Mouse (Mus musculus): ENCODE results near the gene Coq8a. TPM values are rescaled to one million over a fixed set of nuclear protein-coding genes. Genes with fewer than 3 reads are reported as not detected.

Coq8a gene
- polyA plus RNA-seq, 1 experiment: 39.5 TPM

DNA sequence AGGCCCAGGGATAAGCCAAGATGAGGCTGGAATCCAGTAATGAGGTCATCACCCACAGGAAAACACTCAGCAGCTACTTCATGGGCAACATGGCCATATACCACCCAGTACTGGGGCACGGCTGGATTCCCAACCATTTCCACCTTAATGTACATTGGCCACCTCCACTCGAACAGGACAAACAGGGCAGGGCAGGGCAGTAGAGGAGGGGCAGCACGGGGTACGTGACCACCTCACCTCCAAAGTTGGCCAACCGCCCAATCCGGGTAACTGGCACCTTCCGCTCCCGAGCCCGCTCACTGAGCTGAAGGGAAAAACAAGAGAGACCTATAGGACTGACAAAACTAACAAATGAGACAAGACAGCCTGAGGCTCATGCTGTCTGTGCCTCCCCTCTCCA, 21.1 kb downstream of the Coq8a start:
- no peak for DNase-seq (ENCODE audit: extremely low spot score in 1 of 2, low spot score in 1 of 2)

- no peak for DNase-seq (ENCODE audit: extremely low spot score in 1 of 2, low spot score in 1 of 2)
Observed at GRCm38 (mm10) chr1:180176784-180177183, 22.6 kb downstream of the Coq8a start.

DNA sequence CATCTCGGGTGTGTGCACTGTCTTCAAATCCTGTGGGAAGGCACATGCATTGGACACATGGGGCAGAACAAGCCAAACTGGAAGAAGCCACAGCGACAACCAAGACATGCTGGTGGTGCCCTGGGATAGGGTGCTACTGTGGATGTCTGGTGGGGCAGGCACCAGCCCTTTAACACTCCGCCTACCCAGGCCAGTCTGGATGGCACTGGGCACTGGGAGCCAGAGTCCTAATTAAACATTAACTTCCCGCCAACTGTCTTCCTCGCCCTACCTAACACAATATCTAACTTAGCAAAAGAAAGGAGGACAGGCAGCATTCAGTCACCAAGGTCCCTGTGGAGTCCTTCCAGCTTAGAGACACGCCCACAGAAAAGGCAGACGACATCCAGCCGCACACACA, 23.8 kb downstream of the Coq8a start:
- DNase-seq (ENCODE audit: extremely low spot score in 1 of 2, low spot score in 1 of 2): no peak

DNA sequence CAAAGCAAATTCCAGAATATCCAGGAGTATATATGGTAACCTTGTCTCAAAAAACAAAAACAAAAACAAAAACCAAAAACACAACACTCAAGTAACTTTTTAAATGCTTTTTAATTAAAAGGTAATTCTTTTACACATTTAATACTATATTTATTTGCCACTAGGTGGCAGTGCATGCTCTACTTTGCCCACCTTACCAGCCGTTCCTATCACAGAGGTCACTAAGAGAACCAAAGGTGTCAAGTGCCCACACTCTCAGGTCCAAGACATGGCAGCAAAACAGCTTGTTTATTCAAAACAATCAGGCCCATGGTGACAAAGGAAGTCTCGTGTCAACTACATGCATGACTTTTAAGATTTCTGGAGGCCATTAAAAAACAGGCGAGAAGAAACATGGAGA, 24.2 kb downstream of the Coq8a start:
- DNase-seq (ENCODE audit: extremely low spot score in 1 of 2, low spot score in 1 of 2): peak in 1 of 2 experiments; percentile 37

GRCm38 (mm10) chr1:180174718-180175117, 24.7 kb downstream of the Coq8a start:
- no peak for DNase-seq (ENCODE audit: extremely low spot score in 1 of 2, low spot score in 1 of 2)

DNA sequence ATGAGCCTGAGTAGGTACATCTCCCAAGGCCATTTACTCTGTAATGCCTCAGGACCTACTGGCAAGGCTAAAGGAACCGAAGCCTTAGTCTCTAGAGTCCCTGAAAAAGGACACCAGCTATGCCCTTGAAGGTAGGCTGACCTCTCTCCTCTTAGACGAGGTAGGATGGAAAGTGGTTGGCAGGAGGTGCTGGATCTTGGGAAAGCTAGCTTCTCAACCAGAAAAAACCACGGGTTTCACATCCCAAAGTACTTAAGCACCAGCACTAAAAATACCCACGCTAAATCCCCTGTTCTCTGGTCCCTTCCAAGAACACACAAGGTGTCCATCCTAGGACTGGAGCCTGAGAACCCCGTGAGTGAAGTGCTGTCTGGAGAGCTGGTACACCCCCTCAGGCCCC, 26.4 kb downstream of the Coq8a start:
- no peak for DNase-seq (ENCODE audit: extremely low spot score in 1 of 2, low spot score in 1 of 2)

DNA sequence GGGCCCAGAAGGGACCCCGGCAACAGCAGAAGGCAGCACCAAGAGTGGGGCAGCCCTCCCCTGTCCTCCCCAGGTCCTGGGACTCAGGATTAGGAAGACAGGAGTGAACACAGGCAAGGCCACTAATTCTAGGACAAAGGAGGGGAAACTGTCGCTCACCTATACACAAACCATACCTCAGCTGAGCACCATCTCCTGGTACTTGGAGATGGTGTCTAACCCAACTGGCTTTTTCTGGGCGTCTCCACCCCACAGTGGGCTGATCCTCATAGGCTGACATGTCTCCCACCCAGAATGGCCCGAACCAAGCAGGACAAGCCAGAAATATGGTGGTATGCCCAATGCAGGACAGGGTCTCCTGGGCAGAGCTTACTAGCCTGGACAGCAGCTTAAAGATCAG, 26.8 kb downstream of the Coq8a start:
- no peak for DNase-seq (ENCODE audit: extremely low spot score in 1 of 2, low spot score in 1 of 2)

DNA sequence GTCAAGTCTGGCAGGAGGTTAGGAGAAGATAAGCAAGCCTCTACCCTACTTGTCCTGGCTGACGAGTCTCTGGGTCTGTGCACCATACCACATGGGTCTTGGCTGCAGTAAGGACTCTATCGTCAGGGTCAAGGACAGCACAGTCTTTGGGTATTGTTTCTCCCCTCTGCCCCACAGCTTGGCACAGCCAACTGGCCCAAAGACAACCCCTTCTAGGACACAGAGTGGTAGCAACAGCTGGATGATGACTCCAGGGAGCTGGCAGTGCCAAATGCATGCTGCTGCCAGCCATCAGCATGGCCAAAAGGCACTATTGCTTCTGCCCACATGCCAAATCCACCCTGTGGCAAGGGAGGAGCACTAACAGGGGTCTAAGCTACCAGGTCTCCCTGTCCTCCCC, 27.5 kb downstream of the Coq8a start:
- DNase-seq (ENCODE audit: extremely low spot score in 1 of 2, low spot score in 1 of 2): no peak

GRCm38 (mm10) chr1:180170071-180170470, 29.3 kb downstream of the Coq8a start:
- DNase-seq (ENCODE audit: extremely low spot score in 1 of 2, low spot score in 1 of 2): no peak

DNA sequence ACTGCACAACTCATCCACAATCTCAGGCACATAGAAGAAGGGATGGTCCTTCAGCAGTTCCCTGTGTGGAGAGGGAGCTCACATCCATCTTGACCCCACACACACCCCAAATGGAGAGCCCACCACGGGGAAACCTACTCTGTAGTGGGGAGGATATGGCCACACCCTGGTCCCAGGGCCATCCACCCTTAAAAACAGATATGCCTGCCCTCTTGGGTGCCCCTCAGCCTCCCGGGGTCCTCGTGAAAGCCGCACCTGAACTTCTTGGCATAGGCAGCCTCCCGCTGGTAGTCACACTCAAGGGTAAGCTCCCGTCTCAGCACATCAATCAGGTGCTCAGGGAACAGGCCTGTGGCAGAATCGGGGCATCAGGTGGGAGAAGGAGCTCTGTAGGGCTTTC, 30.2 kb downstream of the Coq8a start:
- no peak for DNase-seq (ENCODE audit: extremely low spot score in 1 of 2, low spot score in 1 of 2)

DNA sequence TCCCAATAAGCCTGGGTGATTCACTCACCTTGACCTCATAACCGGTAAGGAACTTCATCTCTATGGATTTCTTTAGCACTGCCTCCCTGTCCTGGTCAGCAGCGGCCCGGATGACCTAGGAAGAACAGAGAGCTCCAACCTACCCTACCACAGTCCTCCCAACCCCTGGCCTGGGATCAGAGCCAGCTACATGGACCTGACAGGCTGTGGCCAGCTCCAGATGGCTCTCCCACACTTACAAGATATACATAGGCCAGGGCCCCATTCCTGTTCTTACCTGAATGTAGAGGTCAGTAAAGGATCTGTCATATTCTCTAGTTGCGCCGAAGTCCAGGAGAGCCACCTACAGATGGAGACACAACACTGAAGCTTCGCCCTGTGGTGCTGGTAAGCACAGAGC, 31.1 kb downstream of the Coq8a start:
- DNase-seq (ENCODE audit: extremely low spot score in 1 of 2, low spot score in 1 of 2): no peak

DNA sequence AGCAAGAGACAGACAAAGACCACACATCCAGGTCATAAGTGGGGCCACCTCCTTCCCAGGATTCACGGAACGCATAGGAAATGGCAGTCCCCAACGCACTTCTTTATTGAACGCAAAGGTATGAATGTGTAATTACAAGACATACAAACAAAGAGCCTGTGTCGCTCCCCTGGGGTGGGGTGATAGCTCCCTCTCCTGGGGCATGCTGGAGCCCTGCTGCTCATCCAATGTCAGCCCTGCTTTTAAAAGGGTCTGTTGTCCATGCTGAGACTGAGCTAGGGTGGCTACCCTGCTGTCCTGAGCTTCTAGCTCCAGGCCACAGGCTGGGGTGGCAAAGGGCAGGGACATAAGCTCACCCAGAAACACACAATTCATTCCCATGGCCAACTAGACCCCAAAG, 32.9 kb downstream of the Coq8a start:
- no peak for DNase-seq (ENCODE audit: extremely low spot score in 1 of 2, low spot score in 1 of 2)

DNA sequence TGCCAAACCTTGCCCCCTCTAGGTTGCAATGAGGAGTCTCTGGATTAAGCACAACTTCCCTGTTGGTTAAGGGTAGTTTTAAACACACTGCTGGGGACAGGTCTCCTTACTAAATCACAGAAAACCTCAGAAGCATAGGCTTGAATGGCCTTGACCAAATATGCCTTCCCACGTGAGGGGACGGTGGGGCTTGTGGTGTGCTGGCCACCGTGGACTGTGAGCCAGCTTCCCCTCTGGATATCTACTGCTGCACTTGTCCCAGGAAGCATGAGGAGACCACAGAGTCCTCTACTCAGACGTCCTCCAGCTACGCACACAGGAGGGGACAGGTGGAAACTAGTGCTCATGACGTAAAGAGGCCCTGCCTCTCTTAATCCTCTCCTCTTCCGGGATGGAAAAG, 36.4 kb downstream of the Coq8a start:
- no peak for DNase-seq (ENCODE audit: extremely low spot score in 1 of 2, low spot score in 1 of 2)

DNA sequence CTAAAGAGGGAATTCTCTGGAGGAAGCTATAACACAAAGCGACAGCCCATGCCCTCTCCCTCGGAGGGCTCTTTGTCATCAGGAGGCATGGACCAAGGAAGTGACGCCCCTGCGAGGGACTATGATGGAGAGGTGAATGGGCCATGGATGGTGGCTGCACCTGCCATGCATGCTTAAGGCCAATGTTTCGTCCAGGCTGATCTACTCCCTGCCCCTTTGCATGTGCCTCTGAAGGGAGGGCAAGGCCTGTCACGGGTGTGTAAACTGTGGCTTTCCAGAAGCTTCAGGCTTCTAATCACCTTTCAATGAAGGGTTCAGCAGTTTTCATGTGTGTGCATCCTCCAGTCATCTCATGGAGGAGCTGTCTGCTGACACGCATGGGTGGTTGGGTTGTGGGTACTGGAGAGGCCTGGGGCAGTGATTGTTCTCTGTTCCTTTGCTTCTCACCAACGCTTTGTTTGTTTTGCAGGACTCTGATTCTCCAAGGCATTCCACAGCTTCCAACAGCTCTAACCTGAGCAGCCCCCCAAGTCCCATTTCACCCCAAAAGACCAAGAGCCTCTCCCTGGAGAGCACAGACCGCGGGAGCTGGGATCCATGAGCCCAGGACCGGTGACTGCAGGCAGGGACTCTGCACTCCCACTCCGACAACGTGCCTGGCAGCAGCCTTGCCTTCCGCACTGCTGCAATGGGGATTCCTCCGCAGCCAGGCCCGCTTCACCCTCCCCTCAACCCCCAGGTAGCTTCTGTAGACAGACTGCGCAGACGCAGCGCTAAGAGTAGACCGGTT, 37.6 kb downstream of the Coq8a start:
- no peak for DNase-seq (ENCODE audit: extremely low spot score in 1 of 2, low spot score in 1 of 2)

- no peak for DNase-seq (ENCODE audit: extremely low spot score in 1 of 2, low spot score in 1 of 2)
Observed at GRCm38 (mm10) chr1:180161160-180161559, 38.2 kb downstream of the Coq8a start.

DNA sequence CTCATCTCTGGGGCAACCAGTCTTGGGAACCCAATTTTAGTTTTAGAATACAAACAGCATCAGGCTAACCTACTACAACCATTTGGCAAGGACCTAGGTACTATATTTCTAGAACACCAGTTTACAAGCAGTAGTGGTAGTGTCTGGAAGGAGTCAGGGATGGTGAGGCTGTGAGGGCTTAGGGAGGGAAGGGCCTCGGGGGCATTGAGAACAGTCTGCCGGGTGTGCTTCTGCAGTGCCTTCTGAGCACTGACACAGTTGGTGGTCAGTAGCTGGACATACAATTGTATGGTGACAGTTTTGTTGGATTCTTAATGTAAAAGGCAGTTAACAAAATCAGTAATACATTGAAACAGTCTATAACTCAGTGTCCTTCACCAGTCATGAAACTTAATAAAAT, 38.9 kb downstream of the Coq8a start:
- no peak for DNase-seq (ENCODE audit: extremely low spot score in 1 of 2, low spot score in 1 of 2)

DNA sequence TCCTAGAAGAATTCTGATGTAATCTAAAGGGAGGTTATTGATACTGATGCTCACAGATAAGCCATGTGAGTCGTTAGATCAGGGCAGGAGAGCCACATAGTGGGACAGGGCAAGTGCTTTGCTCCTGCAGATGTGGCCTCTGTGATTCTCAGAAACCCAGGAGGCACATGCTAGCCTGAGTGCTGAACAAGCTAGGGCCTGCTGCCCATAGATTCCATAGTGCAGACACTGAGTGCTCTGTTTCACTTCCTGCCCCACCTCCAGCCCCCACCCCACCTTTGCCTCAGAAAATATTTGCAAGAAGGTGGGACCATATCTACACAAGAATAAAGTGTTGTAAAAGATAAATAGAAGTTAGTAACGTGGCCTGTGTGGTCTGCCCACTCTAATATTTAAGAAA, 40.8 kb downstream of the Coq8a start:
- DNase-seq (ENCODE audit: extremely low spot score in 1 of 2, low spot score in 1 of 2): no peak

DNA sequence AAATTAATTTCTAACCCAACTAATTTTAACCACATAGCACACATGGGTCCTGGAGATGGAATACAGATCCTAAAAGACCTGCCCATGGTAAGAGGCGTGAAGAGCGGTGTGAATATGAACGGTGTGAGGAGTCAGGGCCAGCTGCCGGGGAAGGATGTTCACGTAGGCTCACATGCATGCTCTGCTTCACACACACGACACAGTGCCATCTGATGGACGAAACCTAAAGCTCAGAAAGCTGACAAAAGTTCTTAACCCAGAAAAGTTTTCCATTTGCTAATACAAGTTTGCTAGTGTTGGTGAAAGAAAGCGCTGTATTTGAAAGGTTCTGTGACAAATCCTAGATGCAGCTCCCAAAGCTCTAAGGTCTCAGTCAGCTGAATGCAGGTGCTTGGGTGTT, 48.2 kb downstream of the Coq8a start:
- DNase-seq (ENCODE audit: extremely low spot score in 1 of 2, low spot score in 1 of 2): no peak

DNA sequence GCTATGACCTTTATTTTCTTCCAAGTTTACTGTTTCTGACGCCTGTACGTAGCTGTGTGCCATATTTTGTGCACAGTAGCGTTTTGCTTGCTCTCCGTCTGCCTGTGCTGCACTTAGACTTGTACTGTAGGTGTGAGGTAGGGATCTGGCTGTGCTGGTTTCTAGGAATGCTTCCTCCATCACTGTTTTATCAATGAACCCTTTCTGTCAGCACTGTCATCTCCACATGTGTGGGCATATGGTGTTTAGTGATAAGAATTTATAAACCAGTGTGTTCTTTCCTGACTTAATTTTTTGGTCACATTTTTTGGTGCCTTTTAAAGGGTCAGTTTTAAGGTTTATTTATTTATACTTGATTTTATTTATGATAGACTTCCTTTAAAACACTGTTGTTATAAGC, 50.8 kb downstream of the Coq8a start:
- DNase-seq (ENCODE audit: extremely low spot score in 1 of 2, low spot score in 1 of 2): no peak

DNA sequence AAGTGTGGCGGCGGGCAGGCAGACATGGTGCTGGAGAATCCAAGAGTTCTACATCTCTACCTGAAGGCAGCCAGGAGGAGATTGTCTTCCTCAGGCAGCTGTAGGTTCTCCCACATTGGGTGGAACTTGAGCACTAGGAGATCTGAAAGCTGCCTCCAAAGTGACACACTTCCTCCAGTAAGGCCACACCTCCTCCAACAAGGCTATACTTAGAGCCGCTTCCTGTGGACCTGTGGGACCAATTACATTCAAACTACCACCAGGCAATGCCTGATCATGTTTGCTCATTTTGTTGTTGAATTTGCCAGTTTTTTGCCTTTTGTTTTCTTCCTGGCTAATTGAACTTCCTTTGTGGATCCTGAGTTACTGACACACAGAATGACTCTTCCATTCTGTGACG, 51.4 kb downstream of the Coq8a start:
- DNase-seq (ENCODE audit: extremely low spot score in 1 of 2, low spot score in 1 of 2): no peak

DNA sequence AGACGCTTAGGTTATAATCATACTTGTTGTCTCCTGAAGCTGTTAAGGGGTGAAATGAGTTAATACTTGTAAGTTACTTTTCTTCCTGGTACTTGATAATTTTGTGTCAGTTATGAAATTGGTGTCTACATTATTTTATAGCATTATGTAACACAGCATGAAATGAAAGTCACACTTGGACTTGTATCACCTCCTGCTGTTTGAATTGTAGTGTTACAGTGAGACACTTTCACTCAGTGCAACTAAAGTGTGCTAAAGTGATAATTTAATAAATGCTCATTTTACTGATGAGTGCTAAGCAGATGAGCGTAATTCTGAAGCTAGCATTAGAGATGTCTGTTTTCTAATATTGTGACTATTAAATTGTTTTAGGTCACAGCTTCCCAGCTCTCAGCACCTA, 58.4 kb downstream of the Coq8a start:
- peak in 1 of 2 experiments; percentile 32 for DNase-seq (ENCODE audit: extremely low spot score in 1 of 2, low spot score in 1 of 2)

- DNase-seq (ENCODE audit: extremely low spot score in 1 of 2, low spot score in 1 of 2): peak in 1 of 2 experiments; percentile 17
Observed at GRCm38 (mm10) chr1:180139158-180139557, 60.2 kb downstream of the Coq8a start.

GRCm38 (mm10) chr1:180132187-180132586, 67.2 kb downstream of the Coq8a start:
- DNase-seq (ENCODE audit: extremely low spot score in 1 of 2, low spot score in 1 of 2): no peak

All from frontal cortex, adult 2 months (tissue).